Mouse (Mus musculus): ENCODE measurements around the gene Trappc10.

The Trappc10 gene

DNA sequence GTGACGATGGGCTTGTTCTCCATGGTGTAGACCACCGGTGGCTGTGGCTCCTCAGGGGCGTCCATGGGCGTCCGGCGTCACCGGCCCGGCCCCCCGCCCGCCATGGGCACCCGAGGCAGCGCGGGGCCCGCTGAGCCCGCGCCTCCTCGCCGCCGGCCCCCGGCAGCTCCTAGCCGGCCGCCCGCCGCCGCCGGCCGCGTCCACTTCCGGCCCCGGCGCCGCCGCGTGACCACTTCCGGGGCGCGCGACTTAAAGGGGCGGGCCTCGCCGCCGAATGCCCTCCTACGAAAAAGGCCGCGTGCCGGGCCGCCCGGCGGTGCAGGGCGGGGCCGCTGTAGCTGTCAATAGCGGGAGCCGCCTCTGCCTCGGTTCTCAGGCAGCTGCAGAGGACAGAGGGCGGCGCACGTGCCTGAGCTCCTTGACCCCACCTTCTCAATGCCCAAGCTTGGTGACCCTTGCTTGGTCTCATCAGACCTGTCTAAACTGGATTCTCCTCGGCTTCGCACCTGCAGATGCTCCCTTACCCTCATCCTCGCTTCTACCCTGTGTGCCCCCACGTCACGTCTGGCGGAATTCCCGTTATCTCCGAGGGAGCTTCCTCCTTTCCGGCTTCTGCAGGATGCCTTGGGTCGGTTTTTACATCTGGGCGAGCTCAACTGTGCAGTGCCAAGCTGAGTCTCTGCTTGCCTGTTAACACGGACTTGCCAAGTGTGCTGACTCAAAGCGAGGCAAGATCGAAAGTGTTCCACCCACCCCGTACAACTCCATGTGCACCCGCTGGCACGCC is at the start of gene Trappc10:
Gene Trappc10, minus strand, starts transcription at position 204 of the 787 bp plus-strand sequence.
- DNase-seq (ENCODE audit: low spot score in 2 of 2) = peak; percentile 73 to 80

DNA sequence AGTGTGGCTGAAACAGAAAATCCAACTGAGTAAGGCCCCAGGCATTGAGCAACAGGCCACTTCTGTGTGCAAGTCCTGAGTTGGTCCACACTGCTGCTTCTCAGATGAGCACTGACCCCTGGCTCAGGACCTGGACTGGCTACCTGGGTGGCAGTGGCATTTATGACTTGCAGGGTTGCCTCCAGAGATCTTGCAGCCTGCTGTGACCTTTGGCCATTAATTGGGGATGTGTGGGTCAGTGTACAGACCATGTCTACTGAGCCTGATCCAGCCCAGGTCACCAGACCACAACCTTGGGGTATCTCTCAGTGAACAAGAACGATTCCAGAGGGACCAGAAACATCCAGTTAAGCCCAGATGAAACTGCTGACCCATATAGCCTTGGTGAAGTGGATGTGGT is 49.1 kb upstream of the Trappc10 start:
- DNase-seq (ENCODE audit: low spot score in 2 of 2) = no peak

DNA sequence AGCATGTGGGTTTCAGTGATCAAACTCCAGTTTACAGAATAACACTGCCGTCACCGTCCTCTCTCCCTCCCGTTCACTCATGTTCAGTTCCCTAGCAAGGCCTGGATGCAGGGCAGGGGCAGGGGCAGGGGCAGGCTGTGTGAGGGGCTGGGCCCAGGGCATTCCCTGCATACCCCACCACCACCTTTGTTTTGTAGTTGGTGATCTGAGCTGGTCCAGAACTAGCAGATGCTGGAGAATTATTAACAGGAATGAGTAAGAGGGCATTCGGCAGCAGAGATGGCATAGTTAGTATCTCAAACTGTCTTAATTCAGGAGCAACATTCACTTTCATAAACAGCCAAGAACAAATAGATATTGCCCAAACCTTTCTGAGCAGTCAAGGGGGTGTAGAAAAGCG is 47.9 kb upstream of the Trappc10 start:
- no peak for DNase-seq (ENCODE audit: low spot score in 2 of 2)

DNA sequence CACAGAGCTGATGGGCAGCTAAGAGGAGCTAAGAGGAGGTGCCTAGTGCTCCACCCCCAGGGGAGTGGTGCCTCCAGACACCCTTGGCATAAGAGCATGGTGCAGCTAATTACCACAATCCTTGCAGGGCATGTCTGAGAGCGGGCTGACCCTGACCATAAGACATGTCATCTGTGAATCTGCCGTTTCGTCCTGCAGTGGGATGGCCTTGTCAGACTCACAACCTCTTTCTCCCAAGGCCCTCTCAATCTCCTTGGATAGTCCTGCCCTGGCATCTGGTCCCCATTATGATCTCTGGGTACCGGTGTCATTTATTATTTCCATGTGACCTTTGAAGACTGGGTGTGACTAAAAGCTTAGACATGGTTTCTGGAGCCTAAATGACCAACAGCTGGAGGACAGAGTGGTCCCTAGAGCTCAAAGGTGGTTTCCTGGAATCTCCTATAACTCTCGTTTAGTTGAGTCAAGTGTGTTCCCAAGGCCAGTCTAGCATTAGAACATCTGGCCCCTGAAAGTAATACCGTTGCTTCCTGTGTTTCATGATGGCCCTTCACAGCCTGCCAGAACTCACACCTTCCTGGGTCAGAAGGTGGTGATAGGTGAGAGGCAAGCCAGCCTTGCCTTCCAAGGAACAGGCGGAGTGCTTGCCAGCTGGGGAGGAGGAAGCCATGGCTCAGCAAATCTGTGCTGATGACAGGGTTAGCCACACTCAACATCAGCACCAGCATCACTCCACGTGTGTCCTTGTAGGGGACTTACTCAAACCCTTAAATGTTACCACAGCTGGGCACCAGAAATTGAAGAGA is 46.5 kb upstream of the Trappc10 start:
- DNase-seq (ENCODE audit: low spot score in 2 of 2) = no peak

DNA sequence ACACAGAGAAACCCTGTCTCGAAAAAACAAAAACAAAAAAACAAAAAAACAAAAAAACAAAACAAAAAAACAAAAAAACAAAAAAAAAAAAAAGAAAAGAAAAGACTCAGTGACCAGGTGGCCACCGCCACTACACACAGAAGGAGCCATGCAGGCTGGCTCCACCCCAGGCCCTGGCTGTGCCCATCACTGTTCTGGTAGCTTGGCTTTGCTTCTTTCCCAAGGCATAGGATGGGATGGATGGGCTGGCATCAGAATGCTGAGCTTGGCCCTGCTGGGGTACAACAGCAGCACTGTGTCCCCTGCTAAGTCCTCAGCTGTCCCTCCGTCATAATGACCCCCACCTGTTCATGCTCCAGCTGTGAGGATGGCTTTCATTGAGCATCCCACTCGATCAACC is 44.5 kb upstream of the Trappc10 start:
- DNase-seq (ENCODE audit: low spot score in 2 of 2) = no peak

DNA sequence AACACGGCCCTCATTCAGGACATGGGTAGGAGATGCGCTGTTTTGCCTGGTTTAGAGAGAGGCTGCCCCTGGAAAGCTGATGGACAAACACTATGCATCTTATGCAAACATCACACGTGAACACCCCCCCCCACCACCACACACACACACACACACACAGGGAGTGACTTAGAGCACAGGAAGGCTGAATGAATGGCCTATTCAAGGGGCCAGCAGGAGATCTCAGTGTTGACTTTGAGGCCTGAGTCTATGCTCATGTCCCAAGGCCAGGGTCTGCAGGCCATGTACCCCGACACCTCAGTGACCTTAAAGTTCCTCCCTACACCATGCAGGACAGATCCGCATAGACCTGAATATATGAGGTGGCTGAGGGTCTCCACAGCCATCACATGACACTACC is 43.7 kb upstream of the Trappc10 start:
- DNase-seq (ENCODE audit: low spot score in 2 of 2) = no peak

DNA sequence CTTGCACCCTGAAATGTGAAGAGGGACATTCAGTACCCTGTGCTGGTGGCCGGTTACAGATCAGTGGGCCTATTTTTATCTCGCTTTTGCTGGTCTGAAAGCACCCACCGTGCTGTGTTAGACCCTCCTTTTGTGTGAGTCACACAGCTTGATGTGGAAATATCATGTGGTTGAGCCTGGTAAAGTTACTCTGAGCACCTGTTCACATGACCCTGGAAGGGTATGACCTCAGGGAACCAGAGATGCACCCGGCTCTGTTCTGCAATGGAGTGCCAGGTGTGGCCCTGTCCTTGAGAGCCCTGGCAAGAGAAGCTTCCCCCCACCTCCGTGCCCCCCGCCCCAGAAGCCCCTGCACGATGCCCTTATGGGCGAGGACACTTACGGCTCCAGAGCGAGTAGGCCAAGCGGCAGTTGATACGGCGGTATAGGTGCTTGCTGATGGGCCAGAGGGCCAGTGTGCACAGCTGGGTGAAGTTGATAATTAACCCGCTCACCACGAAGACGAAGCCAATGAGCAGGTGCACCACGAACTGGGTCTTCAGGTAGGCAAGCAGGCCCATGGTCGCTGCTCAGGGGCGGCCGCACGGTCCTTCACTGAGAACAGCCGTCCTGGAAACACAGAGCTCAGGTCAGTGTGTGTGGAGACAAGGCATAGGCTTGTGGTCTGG is 43.2 kb upstream of the Trappc10 start:
- DNase-seq (ENCODE audit: low spot score in 2 of 2) = no peak

DNA sequence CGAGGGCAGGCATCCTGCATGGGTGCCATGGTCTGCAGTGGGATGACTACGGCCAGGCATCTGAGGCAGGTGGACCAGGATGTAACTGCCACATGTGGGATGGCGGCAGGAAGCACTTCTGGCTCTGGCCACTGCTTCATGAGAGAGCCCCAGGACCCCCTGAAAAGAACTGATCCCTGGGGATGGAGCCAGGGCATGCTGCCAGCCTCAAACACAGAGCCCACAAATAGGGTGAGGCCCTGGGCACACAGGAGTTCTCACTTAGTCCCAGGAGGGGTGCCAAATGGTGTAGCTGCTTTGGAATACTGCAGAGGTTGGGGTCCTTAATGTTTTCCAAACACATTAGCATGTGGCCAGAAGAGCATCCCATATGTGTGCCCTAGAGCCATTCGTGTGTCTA is 41.5 kb upstream of the Trappc10 start:
- DNase-seq (ENCODE audit: low spot score in 2 of 2) = no peak

DNA sequence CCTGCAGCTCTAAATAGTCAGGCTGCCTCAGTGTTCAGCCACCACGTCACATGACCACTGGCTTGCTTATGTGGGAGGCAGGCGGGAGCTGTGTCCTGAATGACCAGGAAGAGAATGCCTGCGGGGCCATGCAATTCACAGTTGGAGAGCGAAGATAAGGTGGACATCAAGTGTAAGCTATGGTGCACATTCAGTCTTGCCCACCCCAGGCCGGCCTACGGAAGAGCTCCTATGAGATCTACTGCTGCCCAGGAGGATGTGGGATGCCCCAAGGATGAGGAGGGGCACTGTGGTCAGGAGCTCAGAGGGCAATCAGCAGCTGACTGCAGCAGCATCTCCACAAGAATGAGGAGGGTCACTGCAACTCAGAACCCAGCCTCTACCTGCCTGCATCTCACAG is 41.0 kb upstream of the Trappc10 start:
- no peak for DNase-seq (ENCODE audit: low spot score in 2 of 2)

DNA sequence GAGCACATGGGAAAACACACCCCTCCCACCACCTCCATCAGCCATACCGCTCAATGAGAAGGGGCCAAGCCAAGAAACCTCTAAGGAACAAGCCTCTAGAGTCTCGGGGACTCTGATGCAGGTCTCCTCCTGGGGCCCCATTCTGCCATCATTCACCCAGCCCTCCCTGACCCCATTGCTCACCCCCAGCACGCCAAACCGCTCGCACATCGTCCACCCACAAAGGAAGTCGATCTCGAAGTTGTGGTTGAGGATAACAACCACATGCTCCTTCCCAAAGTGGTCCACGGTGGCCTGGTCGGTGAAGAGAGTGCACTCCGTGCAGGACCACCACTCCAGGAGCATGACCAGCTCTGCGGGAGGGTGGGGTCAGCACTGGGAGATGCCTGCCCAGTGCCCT is 40.4 kb upstream of the Trappc10 start:
- no peak for DNase-seq (ENCODE audit: low spot score in 2 of 2)

DNA sequence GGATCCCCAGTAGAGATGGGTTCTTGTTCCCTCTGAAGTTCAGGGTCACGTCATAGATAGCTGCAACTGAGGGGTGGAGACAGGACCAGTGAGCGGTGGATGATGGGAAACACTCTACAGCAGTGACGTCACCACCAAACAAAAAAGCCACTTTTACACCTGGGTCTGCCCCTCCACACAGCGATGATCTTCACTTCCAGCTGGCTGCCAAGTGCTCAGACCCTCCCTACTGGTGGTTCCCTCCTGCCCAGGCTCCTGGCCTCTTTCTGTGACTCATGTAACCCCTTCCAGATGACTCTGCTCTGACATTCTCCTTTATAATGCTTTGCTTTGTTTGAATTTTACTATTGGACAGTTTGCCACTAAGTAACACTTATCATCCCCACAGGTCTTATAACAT is 38.0 kb upstream of the Trappc10 start:
- no peak for DNase-seq (ENCODE audit: low spot score in 2 of 2)

DNA sequence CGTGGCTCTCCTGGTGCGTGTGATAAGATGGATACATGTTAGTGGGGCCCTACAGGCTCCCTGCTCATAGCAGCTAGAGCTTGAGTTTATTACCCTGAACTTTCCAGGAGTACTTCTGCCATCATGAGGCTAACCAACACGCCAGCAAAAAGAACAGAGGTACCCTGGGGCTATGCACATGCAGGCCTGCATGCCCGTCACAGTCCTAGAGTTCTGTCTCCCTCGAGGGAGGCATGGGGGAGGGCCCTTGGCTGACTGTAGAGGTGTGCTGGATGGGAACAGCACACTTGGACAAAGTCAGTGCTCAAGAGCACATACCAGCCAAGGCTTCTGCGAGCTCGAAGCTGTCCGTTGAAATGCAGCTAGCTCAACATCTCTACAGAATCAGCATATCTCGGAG is 36.0 kb upstream of the Trappc10 start:
- no peak for DNase-seq (ENCODE audit: low spot score in 2 of 2)

DNA sequence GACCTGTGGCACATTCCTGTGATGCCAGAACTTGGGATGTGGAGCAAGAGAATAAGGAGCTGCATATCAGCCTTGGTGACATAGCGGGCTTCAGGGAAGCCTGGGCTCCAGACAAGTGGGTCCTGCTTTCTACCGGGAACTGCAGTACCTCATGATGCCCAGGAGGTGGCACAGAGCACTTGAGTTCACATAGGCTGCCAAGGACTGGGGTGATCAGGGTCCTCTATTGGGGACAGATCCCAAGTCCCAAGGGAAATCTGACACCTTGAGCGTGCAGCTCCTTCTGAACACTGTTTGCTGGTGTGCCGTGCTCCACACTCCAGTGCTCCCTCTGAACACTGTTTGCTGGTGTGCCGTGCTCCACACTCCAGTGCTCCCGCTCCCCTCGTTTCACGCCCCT is 34.8 kb upstream of the Trappc10 start:
- DNase-seq (ENCODE audit: low spot score in 2 of 2) = peak; percentile 22 to 55

DNA sequence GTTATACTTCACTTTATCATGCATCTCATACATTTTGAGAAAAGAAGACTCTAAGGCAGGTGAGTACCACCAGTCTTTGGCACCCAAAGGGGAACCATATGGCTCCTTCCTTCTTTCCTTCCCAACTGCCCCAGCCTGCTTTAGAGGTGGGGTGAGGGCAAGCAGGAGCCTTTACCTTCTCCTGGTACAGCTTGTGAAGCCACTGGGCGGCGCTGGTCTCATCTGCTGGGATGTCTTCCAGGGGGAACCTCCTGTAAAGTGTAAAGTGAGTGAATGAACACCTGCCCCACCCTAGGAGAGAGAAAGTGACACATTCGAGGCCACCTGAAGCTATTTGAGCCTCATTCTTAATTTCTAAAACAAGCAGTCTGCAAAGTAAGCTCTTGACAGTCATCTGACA is 33.4 kb upstream of the Trappc10 start:
- DNase-seq (ENCODE audit: low spot score in 2 of 2) = no peak

DNA sequence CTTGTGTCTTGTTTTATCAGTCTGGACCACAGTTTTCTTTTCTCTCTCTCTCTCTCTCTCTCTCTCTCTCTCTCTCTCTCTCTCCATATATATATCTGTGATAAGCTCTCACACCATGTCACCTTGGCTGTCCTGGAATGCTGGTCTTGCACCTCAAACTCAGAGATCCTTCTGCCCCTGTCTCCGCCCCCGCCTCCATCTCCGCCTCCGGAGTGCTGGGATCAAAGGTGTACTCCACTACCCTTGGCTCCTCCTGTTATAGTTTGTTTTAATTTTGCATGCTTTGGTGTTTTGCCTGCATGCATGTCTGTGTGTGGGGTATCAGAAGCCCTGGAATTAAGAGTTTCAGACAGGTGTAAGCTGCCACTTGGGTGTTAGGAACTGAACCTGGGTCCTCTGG is 31.8 kb upstream of the Trappc10 start:
- DNase-seq (ENCODE audit: low spot score in 2 of 2) = no peak

DNA sequence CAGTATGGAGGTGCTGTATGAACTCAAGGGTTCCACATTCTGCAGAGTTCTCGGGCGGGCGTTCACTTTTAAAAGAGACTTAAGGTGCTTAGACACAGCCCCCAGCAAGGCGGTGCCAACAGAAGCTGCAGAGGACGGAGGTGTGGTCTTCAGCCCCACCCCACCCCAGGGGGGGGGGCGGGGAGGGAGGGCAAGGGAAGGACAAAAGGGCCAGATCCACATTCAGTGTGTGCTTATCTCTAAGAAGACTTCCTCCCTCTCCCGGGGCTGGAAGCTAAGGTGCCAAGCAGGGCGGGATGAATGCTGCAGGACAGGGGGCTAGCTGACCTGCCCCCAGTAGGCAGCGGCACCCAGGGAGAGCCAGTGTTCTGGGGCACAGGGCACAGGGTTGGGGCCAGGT is 28.5 kb upstream of the Trappc10 start:
- DNase-seq (ENCODE audit: low spot score in 2 of 2) = no peak

DNA sequence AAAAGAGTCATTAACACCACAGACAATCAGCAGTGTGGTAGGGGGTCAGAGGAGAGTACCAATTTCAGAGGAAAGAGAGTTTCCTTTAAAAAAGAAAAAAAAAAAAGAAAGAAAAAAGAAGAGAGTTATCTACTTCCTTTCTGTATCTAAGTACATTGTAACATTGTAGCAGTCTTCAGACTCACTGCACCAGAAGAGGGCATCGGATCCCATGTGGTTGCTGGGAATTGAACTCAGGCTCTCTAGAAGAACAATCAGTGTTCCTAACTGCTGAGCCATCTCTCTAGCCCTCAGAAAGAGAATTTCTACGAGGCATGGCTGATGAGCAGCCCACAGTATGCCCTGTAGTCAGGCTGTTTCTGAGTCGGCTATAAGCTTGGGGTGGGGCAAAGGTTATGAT is 21.4 kb upstream of the Trappc10 start:
- no peak for DNase-seq (ENCODE audit: low spot score in 2 of 2)

DNA sequence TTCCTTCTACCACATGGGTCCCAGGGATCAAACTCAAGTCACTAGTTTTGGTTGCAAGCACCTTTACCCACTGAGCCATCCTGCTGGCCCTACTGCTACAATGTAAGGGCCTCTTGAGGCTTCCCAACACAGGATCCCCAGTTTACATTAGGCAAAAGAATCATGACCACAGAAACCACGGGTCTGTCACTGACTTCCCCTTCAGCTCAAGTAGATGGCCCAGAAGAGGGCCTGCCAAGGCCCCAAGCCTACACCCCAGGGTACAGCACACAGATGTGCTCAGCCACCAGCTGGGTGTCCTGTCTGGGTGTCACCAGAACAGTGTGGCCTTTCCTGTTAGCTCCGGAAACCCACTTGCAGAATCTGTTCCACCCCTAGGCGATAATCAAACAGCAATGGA is 20.3 kb upstream of the Trappc10 start:
- DNase-seq (ENCODE audit: low spot score in 2 of 2) = no peak

DNA sequence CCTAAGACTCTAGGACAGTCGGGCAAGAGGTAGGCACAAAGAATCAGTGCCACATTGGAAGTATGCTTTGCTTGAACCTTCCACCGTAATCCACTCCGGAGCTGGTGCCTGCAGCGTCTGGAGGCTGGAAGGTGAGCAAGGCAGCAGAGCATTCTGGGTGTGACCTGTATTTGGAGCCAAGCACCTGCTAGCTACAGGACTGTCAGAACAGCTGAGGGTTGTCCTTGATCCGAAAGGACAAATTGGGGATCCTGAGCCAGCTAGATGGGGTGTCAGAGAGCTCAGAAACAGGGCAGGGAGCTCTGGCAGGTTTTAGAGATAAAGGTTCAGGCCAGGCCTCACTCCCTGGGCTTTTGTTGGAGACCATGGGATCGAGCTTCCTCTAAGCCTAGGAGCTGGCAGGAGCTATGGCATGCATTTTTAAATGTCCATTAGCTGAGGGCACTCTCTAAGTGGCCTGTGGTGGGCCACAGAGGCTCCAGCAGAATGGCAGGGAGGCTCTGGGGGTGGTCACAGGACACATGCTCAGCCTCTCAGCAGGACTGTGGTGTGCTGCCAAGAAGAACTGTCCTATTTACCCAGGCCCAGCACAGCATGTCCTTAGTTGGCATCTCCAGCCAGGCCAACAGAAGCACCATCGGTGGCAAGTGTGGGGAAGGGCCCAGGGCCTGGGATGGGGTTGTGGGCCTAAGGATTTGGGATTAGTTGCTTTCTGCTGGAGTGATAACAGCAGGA is 16.6 kb upstream of the Trappc10 start:
- no peak for DNase-seq (ENCODE audit: low spot score in 2 of 2)

DNA sequence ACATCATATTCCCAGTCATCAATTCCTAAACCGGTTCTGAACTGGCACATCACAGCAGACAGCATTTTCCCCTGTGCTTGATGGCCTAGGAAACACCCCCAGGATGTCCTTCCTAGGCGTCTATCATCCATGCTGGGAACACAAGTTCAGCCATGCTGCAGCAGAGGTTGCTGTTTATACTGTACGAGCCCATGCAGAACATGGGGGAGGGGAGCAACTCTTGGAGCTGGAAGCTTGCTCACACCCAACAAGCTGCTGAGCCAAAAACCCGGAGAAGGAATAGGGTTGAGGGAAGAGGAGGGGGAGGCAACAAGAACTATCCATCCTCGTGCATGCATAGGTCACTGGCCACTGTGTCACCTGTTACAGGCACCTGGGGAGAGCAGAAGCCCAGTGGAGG is 15.9 kb upstream of the Trappc10 start:
- no peak for DNase-seq (ENCODE audit: low spot score in 2 of 2)

DNA sequence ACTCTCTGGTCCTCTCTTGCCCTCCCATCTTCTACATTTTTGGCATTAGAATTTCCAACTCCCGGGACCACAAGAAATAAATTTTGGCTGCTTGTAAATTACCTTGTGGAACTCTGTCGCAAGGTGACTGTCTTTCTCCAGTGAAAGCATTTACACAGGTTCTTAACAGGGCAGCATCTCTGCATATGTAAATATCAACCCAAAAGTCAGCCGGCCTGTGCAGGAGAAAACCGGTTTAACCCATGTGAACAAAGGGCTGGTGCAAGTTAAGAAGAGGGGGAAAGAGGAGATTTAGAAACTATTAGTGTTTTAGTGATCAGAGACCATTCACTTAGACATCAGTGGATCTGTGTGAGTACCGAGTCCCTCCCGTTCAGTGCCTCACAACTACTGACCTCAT is 15.3 kb upstream of the Trappc10 start:
- DNase-seq (ENCODE audit: low spot score in 2 of 2) = no peak

DNA sequence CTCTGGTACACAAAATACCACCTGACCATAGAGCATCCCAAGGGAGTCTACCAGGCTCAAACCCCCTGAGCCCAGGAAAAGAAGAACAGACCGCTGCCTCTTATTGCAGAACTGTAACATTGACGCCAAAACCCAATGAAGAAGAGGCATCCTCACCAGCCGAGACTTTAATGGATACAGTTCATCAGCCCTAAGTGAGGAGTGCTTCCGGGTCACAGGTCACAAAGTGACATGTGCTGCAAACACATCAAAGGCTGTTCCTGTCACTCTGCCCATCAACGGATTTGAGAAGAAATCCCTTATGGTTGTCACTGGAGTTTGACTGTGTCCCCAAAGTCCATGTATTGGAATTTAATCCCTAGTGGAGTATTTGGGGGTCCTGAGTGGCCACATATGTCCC is 14.8 kb upstream of the Trappc10 start:
- DNase-seq (ENCODE audit: low spot score in 2 of 2) = no peak
